Mouse (Mus musculus) heart, postnatal 14 days (tissue): ENCODE measurements at regions not wholly inside any gene's neighbourhood (a gene's known extent, or its start where the extent isn't known, plus 50 kb on each side); places are given as distances from the start of the nearest gene placed in this dataset.

Source experiments
- DNase-seq, 2 experiments: peaks; one replicate each; pipeline ENCODE4 v3.0.0; 2021 to 2022
- intact Hi-C: fragments of 180-260 bp; cut with DNase I; formaldehyde crosslinking; loops from one replicate; pipeline ENCODE4 v1.15.1; 2025

GRCm38 (mm10) chr14:24618226-24619038, 131.5 kb downstream of the Rps24 start:
- no peak for DNase-seq
- intact Hi-C loops = no loop called here

DNA sequence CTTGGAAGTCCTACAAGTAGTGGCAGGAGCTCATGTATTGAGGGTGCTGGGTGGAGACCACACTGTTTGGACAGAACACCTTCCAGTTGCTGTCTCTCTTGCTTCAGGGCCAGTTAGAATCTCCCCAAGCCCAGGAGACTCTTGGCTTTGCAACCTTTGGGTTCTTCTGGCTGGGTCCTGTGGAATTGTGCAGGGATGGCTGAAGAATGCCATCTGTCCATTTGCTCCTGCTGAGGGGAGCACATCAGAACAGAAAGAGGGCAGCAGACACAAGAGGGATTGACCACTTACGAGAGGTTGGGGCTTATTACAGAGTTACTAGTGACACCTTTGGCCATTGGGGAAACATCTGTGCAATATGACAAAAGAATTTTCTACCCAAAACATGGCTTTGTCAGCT, 145.1 kb downstream of the Rps24 start:
- no peak for DNase-seq
- intact Hi-C loops = no loop called here

GRCm38 (mm10) chr14:24641853-24642252, 154.9 kb downstream of the Rps24 start:
- intact Hi-C loops = no loop called here
- DNase-seq = no peak

- intact Hi-C loops = no loop called here
Observed at GRCm38 (mm10) chr14:24644117-24644808, 157.3 kb downstream of the Rps24 start.

DNA sequence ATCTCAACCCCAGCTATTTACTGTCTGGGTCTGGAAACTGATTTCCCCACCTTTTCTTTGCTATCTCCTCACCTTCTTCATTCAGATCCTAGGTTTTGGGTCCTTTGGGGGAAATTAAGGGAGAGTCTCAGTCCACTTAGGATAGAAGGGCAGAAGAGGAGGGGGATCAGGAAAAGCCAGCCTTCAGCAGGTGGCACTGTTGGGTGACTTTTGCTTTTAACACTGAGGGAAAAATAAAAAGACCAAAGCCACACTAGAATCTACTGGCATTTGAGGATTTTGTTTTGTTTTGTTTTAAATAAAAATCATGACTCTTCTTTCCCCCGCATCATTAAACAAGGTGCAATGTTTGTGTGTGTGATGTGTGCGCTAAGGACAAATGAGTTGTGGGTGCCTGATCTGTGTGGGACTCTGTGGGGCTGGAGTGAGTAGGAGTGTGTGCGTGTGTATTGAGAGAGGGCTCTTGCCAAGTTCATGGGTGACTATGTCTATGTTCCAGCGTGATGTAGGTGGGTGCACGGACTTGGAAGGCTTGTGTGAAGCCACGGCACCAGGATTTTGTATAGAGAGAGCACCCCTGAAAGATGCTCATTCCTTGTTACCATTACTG, 159.4 kb downstream of the Rps24 start:
- intact Hi-C loops = no loop called here
- DNase-seq = peak in 1 of 2 experiments; percentile 19

More at GRCm38 (mm10) chr14:24644117-24644808, 157.3 kb downstream of the Rps24 start:
- DNase-seq = no peak

DNA sequence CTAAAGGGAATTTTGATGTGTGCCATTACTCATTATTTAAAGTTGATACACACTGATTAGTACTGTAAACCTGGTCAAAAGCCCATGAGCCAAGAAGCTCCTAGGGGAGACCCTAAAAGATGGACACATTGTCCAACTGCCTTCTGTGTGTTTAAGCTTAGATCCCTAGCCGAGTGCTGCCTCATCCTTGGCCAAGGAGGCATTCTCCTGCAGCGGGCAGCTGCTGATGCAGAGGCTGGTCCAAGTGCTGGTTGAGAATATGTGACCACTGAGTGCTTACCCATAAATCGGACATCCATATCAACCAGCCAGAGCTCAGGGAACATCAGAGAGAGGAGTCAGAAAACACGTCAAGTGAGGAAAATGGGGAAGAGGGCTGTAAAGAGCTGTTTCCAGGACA, 160.8 kb downstream of the Rps24 start:
- intact Hi-C loops = no loop called here
- DNase-seq = no peak

DNA sequence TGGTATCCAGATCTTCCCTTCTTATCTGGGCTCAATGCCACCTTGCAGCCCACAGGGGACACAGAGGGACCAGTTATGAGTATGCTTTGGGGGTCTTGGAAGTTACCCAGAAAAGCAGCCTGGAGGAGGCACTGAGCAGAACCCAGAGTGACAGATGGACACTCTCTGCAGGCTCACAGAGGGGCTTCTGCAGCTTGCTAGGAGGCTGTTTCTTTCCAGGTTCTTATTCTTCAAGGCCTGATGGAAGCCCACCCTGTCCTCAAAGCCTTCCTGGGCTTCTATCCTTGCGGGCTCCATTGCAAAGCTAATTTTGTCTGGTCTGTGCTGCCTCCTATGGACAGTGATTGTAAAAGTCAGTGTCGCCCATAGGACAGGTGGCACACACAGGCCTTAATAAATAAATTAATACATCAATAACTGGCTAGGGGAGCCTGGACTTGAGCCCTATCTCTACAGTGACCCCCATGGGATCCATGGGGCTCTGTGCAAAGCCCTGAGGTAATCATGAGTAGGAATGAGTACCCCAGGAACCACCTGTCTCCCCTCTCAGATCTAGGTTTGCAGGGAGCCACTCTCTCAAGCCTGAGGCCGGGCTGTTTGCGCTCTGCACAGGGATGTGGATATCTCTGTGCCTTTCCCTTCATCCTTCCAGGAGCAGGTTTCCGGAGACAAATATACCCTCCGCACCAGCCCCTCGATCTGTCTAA, 163.4 kb downstream of the Rps24 start:
- intact Hi-C loops = loop anchor here (2.0 kb wide), 1 partner anchor 150 kb away; no protein-coding TSS in a partner anchor
- peak in 1 of 2 experiments; percentile 26 for DNase-seq

- intact Hi-C loops = loop anchor here (2.0 kb wide), 1 partner anchor 150 kb away; no protein-coding TSS in a partner anchor
- DNase-seq = no peak
Observed at GRCm38 (mm10) chr14:24650902-24651270, 164.0 kb downstream of the Rps24 start.

GRCm38 (mm10) chr14:24652591-24652990, 165.7 kb downstream of the Rps24 start:
- DNase-seq = no peak
- intact Hi-C loops = no loop called here

- DNase-seq = peak; percentile 18 to 38
- intact Hi-C loops = no loop called here
Observed at GRCm38 (mm10) chr14:24655580-24655979, 168.7 kb downstream of the Rps24 start.

DNA sequence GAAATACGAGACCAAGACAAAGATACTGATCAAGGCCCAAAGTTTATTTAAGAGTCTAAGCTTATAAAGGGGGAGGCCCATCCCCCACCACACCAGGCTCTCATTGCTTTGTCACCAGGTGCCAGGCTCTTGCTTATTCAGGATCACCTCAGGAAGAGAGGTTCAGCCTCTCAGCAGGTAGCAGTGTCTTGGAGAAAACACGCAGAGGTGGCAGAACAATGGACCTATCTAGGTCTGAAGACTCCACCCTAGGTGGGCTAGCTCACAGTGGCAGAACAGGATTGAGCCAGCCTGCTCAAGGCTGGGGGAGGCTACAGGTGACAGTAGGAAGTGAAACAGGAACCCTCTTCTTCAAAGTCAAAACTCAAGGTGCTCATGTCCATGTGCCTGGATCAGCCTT, 174.9 kb downstream of the Rps24 start:
- intact Hi-C loops = no loop called here
- no peak for DNase-seq

DNA sequence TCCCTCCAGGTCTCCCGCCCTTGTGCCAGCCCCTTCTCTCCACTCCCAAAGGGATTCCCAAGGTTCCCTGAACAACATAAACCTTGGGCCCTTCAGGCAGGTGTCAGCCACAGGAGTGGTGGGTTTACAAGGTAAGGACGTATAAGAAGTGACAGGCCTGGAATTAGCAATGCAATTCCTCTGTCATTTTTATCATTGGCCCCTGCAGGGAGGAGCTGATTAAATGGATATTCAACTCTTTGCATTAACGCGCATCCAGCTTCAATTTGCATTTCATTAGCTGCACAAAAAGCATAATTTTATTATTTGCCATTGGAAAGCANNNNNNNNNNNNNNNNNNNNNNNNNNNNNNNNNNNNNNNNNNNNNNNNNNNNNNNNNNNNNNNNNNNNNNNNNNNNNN, 178.3 kb downstream of the Rps24 start:
- no peak for DNase-seq
- intact Hi-C loops = no loop called here
